Mouse (Mus musculus): ENCODE measurements around the gene Adssl1.

Adssl1 gene

GRCm38 (mm10) chr12:112626455-112626854 lies 6.6 kb downstream of the Adssl1 start:
- DNase-seq: no peak

GRCm38 (mm10) chr12:112627097-112627881 lies 7.4 kb downstream of the Adssl1 start:
- DNase-seq: no peak

GRCm38 (mm10) chr12:112628197-112628596 lies 8.4 kb downstream of the Adssl1 start:
- DNase-seq: no peak

- DNase-seq: peak; percentile 27 to 34
Observed at GRCm38 (mm10) chr12:112628928-112629721, 9.3 kb downstream of the Adssl1 start.

- DNase-seq: no peak
Observed at GRCm38 (mm10) chr12:112630029-112630428, 10.2 kb downstream of the Adssl1 start.

GRCm38 (mm10) chr12:112630796-112631195 lies 11.0 kb downstream of the Adssl1 start:
- no peak for DNase-seq

GRCm38 (mm10) chr12:112631472-112631871 lies 11.6 kb downstream of the Adssl1 start:
- no peak for DNase-seq

- DNase-seq: no peak
Observed at GRCm38 (mm10) chr12:112632084-112632777, 12.4 kb downstream of the Adssl1 start.

GRCm38 (mm10) chr12:112632907-112633306 lies 13.1 kb downstream of the Adssl1 start:
- DNase-seq: no peak

- no peak for DNase-seq
Observed at GRCm38 (mm10) chr12:112633686-112634085, 13.8 kb downstream of the Adssl1 start.

GRCm38 (mm10) chr12:112639526-112639925 lies 19.7 kb downstream of the Adssl1 start:
- DNase-seq: no peak

GRCm38 (mm10) chr12:112643126-112643525 lies 23.3 kb downstream of the Adssl1 start:
- no peak for DNase-seq

- DNase-seq: peak; percentile 98 to 100
Observed at GRCm38 (mm10) chr12:112644180-112644854, 24.5 kb downstream of the Adssl1 start, which contains the start of gene Siva1. Siva1 (plus strand) TSS chr12:112644679.

- peak; percentile 72 to 73 for DNase-seq
Observed at GRCm38 (mm10) chr12:112644855-112645506, 25.1 kb downstream of the Adssl1 start.

GRCm38 (mm10) chr12:112646139-112646538 lies 26.3 kb downstream of the Adssl1 start:
- no peak for DNase-seq

GRCm38 (mm10) chr12:112648081-112648480 lies 28.2 kb downstream of the Adssl1 start:
- DNase-seq: no peak

GRCm38 (mm10) chr12:112651778-112652439 lies 32.1 kb downstream of the Adssl1 start:
- DNase-seq: no peak

GRCm38 (mm10) chr12:112653157-112653824 lies 33.4 kb downstream of the Adssl1 start:
- peak; percentile 92 to 97 for DNase-seq

- no peak for DNase-seq
Observed at GRCm38 (mm10) chr12:112654076-112654475, 34.2 kb downstream of the Adssl1 start.

GRCm38 (mm10) chr12:112658619-112659018 lies 38.8 kb downstream of the Adssl1 start:
- peak; percentile 76 to 77 for DNase-seq

- DNase-seq: peak; percentile 81 to 83
Observed at GRCm38 (mm10) chr12:112659109-112659508, 39.3 kb downstream of the Adssl1 start.

All from cerebellum, postnatal 36 days (tissue).